Mouse (Mus musculus) small intestine, adult 2 months (tissue): Measurements from ENCODE around the gene Dedd2. TPM values are rescaled to one million over a fixed set of nuclear protein-coding genes. Genes with fewer than 3 reads are reported as not detected.
"Not testable (repeated sequence)": the region's sequence is repeated elsewhere in the genome, so short reads cannot be mapped to it uniquely, and the experiment has no call there.

Source experiments
- H3K27ac ChIP-seq: fragments of 200-500 bp; 2 replicates; pipeline ENCODE4 v1.5.1; 2012; ENCODE audit warnings: low read depth, low read length, control low read depth, inconsistent platforms; ENCODE audit not compliant: insufficient read depth
- H3K27me3 ChIP-seq: fragments of 200-500 bp; 2 replicates; pipeline ENCODE4 v1.6.1; 2012; ENCODE audit warnings: mild to moderate bottlenecking, moderate library complexity, low read length, inconsistent platforms; ENCODE audit not compliant: control insufficient read depth, insufficient read depth
- H3K36me3 ChIP-seq: fragments of 200-500 bp; 2 replicates; pipeline ENCODE4 v1.6.1; 2012; ENCODE audit warnings: mild to moderate bottlenecking, low read length, control low read depth, inconsistent platforms; ENCODE audit not compliant: control insufficient read depth, insufficient read depth
- H3K4me1 ChIP-seq: fragments of 200-500 bp; 2 replicates; pipeline ENCODE4 v1.6.1; 2012; ENCODE audit warnings: low read length, inconsistent platforms, mixed read lengths; ENCODE audit not compliant: control insufficient read depth, insufficient read depth, insufficient read length
- H3K4me3 ChIP-seq: fragments of 200-500 bp; 2 replicates; pipeline ENCODE4 v1.5.1; 2012; ENCODE audit warnings: low read depth, mild to moderate bottlenecking, control low read depth, inconsistent platforms, low read length, moderate library complexity
- CTCF ChIP-seq: fragments of 200-500 bp; IDR thresholded peaks from 2 replicates; pipeline ENCODE4 v1.5.1; 2012; ENCODE audit warnings: low read depth, mild to moderate bottlenecking, control low read depth, inconsistent platforms, low read length, moderate library complexity, mixed read lengths; ENCODE audit not compliant: insufficient replicate concordance, insufficient read length; ENCODE audit errors: extremely low read depth
- POLR2A ChIP-seq: fragments of 200-500 bp; IDR thresholded peaks from 2 replicates; pipeline ENCODE4 v1.6.1; 2012; ENCODE audit warnings: low read depth, mild to moderate bottlenecking, control low read depth, inconsistent platforms, low read length, moderate library complexity
- WGBS: fragments of 180-500 bp; shearing (Covaris S2); methylation state at CpG from one replicate; pipeline ENCODE4 v1.1.7; 2018; 5-methylcytosine and 5-hydroxymethylcytosine counted together
- polyA plus RNA-seq: library from polyadenylated mRNA; depleted of rRNA; stranded (reverse); fragments of >200 nt; gene quantifications from 2 replicates; pipeline ENCODE4 v1.2.3, GENCODE M21; 2012; rRNA removed

The Dedd2 gene
- polyA plus RNA-seq = 44.2 and 135 TPM in 2 replicates

DNA sequence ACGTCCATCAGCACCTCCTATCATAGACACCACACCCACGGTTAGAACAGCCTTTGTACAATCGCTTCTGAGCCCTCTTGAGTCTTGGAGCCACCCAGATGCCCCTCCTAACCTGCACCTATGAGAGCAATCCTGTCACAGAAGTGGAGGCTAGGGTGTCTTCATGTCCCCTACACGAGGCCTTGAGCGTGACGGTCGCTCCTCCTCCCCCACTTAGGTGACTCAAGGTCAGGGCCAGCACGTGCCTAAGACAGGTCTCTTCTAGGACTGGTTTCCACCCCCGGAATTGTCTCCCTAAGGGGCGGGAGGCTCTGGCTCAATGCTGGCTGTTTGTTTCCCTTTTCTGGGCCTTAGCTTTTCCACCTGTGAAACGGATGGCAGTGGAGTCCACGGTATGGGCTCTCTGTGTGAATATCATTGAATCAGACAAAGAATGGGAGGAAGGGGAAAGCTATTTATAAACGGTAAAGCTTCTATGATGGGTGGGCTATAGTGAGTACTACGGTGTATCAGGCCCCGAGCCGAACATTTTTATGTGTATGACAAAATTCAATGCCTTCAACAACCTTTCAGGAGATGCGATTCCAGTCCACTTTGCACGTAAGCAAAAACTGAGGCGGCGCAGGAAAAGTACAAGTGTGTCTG lies at the start of gene Dedd2:
TSS of gene Dedd2 (minus strand) at position 159 of the 645 bp plus-strand sequence.
- Histone ChIP-seq H3K27ac (peak within 1 kb of the TSS; percentile 93), H3K4me3 (peak within 1 kb of the TSS; percentile 84), H3K27me3 (no peaks in the 10 kb centered on the region), H3K4me1 (peaks cover 11% of the 10 kb centered on the region), H3K36me3 (peaks cover 18% of the 10 kb centered on the region)
- TF ChIP-seq POLR2A = no peak; the same call in none of the 2 replicates
- no peak for TF ChIP-seq CTCF
- WGBS = 1% methylated on average over 20 of the region's 20 CpGs

GRCm38 (mm10) chr7:25269545-25270271 lies 49.3 kb upstream of the Dedd2 start:
- Histone ChIP-seq H3K4me3 (peak overlapping the region; percentile 13; the same call in 1 of the 2 replicates), H3K36me3 (peaks cover 17% of the 10 kb centered on the region), H3K4me1 (peaks cover 10% of the 10 kb centered on the region), H3K27me3 (no peaks in the 10 kb centered on the region), H3K27ac (peak overlapping the region; percentile 59)
- no peak for TF ChIP-seq POLR2A
- WGBS = 70% methylated on average over 8 of the region's 8 CpGs

DNA sequence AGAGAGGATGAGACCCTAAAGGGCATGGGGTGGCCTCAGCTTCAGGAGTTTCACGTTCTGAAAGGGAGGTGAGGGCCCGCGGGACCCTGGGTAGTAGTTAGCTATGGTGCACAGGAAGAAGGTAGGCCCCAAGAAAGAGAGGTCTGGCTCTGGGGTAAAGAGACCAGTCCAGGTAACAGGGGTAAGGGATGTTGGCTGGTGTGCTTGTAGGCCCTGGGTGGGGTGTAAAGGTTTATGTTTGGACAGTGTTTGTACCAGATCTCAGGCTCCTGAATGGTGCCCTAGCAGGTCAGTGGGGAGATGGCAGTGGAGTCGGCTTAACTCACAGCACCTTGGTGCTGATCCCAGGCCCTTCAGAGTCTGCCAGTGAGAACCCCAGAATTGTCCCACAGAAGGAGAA lies 48.6 kb upstream of the Dedd2 start:
- 16% methylated on average over 4 of the region's 4 CpGs for WGBS
- Histone ChIP-seq H3K36me3 (peaks cover 17% of the 10 kb centered on the region), H3K27me3 (no peaks in the 10 kb centered on the region), H3K27ac (peak overlapping the region; percentile 59; the same call in 1 of the 2 replicates), H3K4me1 (peaks cover 10% of the 10 kb centered on the region), H3K4me3 (peak overlapping the region; percentile 88)
- TF ChIP-seq CTCF (no peak), POLR2A (no peak)

DNA sequence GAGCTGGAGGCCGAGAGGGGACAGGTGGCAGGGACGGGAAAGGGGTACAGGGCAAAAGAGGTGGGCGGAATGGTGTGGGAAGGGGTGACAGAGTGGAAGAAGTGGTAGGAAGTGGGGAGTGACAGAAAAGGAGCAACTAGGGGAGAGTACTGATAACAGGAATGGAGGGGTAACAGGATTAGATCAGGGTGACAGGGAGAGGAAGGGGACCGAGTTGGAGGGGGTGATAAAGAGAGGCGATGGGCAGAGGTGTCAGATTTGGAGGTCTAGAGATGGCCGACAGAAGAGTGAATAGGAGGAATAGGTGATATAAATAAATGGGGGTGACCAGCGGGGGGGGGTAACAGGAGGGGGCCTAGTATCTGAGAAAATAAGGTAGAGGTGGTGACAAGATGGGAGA lies 48.2 kb upstream of the Dedd2 start:
- Histone ChIP-seq H3K27me3 (no peaks in the 10 kb centered on the region), H3K27ac (peak overlapping the region; percentile 59), H3K36me3 (peaks cover 17% of the 10 kb centered on the region), H3K4me1 (peaks cover 10% of the 10 kb centered on the region), H3K4me3 (peak overlapping the region; percentile 88)
- TF ChIP-seq CTCF (no peak), POLR2A (no peak)
- WGBS = 4% methylated on average over 7 of the region's 7 CpGs

DNA sequence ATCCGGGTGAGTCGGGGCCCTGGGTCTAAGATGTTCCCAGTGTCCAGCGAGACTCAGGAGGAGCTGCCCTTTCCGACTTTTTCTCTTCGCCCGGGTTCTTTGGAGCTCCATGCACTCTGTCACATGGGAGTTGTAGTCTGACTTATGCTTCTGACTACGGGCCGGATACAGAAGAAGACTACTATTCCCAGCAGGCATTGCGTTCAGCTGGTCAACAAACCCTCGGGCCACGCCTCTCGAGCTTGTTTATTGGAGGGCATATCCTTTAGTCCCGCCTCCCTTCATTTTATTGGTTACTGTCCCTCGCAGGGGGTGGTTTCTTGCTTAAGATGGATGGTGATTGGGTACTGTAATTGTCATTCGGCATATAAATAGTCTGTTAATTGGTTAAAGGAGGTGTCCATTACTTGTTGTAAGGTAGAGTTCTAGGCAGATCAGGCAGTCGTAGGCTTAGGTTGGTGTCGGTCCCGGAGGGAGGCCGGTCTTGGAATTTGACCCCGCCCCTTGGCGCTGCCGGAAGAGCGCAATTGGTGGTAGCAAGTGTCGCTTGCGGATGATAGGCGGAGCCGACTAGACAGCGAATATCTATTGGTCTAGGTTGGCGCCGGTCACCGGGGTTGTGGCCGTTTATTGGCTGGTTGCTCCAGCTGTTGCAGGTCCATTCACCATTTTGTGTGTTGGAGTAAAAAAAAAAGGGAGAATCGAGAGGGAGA lies 47.5 kb upstream of the Dedd2 start:
- H3K4me3 ChIP-seq = peak overlapping the region; percentile 88
- TF ChIP-seq POLR2A = no peak
- TF ChIP-seq CTCF = no peak
- peak overlapping the region; percentile 95 for H3K27ac ChIP-seq
- H3K4me1 ChIP-seq = peaks cover 7% of the 10 kb centered on the region
- no peaks in the 10 kb centered on the region for H3K27me3 ChIP-seq
- WGBS = under 1% methylated on average over 33 of the region's 33 CpGs
- peaks cover 17% of the 10 kb centered on the region for H3K36me3 ChIP-seq

GRCm38 (mm10) chr7:25267301-25267750 lies 46.9 kb upstream of the Dedd2 start, which contains the start of gene Cic:
Cic (plus strand) TSS chr7:25267704.
- Histone ChIP-seq H3K27me3 (no peaks in the 10 kb centered on the region), H3K4me3 (peak within 1 kb of the TSS; percentile 88), H3K4me1 (peaks cover 7% of the 10 kb centered on the region), H3K36me3 (peaks cover 12% of the 10 kb centered on the region), H3K27ac (peak within 1 kb of the TSS; percentile 95)
- WGBS = under 1% methylated on average over 29 of the region's 29 CpGs
- peak; percentile 15; the same call in 1 of the 2 replicates for TF ChIP-seq POLR2A
- TF ChIP-seq CTCF = no peak

DNA sequence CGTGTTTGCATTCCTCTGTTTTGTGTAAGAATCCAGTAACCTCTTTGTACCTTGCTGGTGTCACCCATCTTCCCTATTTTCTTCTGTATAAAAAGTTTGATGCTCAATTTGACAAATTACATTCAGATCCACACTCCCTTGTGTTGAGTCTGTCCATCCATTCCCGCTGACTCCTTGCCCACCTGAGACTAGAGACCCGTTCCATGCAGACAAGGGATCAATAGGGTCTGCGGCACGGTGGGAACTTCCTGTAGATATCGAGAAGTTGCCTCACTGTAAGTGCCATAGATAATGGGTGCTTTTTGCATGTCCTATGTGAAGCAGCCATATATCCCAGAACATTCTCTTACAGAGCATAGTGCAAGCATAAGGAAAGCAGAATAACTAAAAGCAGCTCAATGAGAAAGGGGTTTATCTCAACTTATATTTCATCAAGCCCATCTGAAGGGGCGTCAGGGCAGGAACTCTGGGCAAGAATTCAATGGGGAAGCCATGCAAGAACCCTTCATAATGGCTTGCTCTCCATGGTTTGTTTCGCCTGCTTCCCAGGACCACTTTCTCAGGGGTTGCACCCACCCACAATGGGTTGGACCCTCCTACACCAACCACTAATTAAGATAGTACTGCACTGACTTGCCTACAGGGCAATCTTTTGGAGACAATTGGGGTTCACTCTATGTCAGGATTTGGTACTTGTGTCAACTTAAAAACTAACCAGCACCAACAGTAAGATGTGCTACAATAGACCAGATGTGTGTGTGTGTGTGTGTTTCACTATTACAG lies 46.0 kb upstream of the Dedd2 start:
- Histone ChIP-seq H3K36me3 (peaks cover 3% of the 10 kb centered on the region), H3K4me1 (peaks cover 7% of the 10 kb centered on the region), H3K4me3 (no peak overlapping the region), H3K27ac (no peak overlapping the region), H3K27me3 (no peaks in the 10 kb centered on the region)
- WGBS = 84% methylated on average over 8 of the region's 8 CpGs
- no peak for TF ChIP-seq CTCF

DNA sequence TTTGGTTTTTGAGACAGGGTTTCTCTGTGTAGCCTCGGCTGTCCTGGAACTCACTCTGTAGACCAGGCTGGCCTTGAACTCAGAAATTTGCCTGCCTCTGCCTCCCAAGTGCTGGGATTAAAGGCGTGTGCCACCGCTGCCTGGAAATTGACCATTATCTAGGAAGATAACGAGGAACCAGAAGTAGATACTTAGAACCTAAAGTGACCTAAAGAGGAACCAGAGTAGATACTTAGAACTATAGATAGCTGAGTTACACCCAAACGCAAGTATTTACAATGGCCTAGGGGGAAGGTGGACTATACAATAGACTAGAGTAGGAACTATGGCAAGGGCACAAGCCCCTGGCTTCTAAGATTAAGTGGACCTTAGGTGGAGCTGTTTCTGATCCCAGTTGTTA lies 45.3 kb upstream of the Dedd2 start:
- not testable (repeated sequence) for H3K4me1 ChIP-seq, H3K36me3 ChIP-seq, H3K27ac ChIP-seq, H3K4me3 ChIP-seq, H3K27me3 ChIP-seq
- 75% methylated on average over 5 of the region's 5 CpGs for WGBS
